Mouse (Mus musculus): ENCODE measurements around the gene Homer2.

Homer2 gene

GRCm38 (mm10) chr7:81649270-81649669, 58.1 kb downstream of the Homer2 start:
- WGBS: 59% methylated on average over 8 of the region's 8 CpGs

GRCm38 (mm10) chr7:81647959-81648358, 59.4 kb downstream of the Homer2 start:
- WGBS: 63% methylated on average over 5 of the region's 5 CpGs

- WGBS: 55% methylated on average over 7 of the region's 7 CpGs
Observed at GRCm38 (mm10) chr7:81644551-81645235, 62.6 kb downstream of the Homer2 start.

- 77% methylated on average over 6 of the region's 6 CpGs for WGBS
Observed at GRCm38 (mm10) chr7:81641101-81641500, 66.2 kb downstream of the Homer2 start.

- 82% methylated on average over 6 of the region's 6 CpGs for WGBS
Observed at GRCm38 (mm10) chr7:81632586-81632985, 74.7 kb downstream of the Homer2 start.

GRCm38 (mm10) chr7:81631261-81631660, 76.1 kb downstream of the Homer2 start:
- WGBS: 55% methylated on average over 8 of the region's 8 CpGs

- 86% methylated on average over 2 of the region's 2 CpGs for WGBS
Observed at GRCm38 (mm10) chr7:81626460-81626859, 80.9 kb downstream of the Homer2 start.

- 87% methylated on average over 6 of the region's 6 CpGs for WGBS
Observed at GRCm38 (mm10) chr7:81623767-81624166, 83.6 kb downstream of the Homer2 start.

GRCm38 (mm10) chr7:81622793-81623192, 84.5 kb downstream of the Homer2 start:
- 68% methylated on average over 4 of the region's 4 CpGs for WGBS

- WGBS: 81% methylated on average over 9 of the region's 9 CpGs
Observed at GRCm38 (mm10) chr7:81615031-81615430, 92.3 kb downstream of the Homer2 start.

GRCm38 (mm10) chr7:81612856-81613635, 94.3 kb downstream of the Homer2 start:
- WGBS: 83% methylated on average over 13 of the region's 13 CpGs

GRCm38 (mm10) chr7:81610125-81610524, 97.2 kb downstream of the Homer2 start:
- WGBS: 69% methylated on average over 18 of the region's 18 CpGs

GRCm38 (mm10) chr7:81606452-81606851, 100.9 kb downstream of the Homer2 start:
- 56% methylated on average over 5 of the region's 5 CpGs for WGBS

- 88% methylated on average over 4 of the region's 4 CpGs for WGBS
Observed at GRCm38 (mm10) chr7:81605489-81605888, 101.8 kb downstream of the Homer2 start.

- 87% methylated on average over 5 of the region's 5 CpGs for WGBS
Observed at GRCm38 (mm10) chr7:81604991-81605390, 102.3 kb downstream of the Homer2 start.

- WGBS: 49% methylated on average over 8 of the region's 8 CpGs
Observed at GRCm38 (mm10) chr7:81599379-81600280, 107.7 kb downstream of the Homer2 start.

- WGBS: 100% methylated on average over 1 of the region's 1 CpGs
Observed at GRCm38 (mm10) chr7:81597660-81598059, 109.7 kb downstream of the Homer2 start.

- WGBS: 91% methylated on average over 6 of the region's 6 CpGs
Observed at GRCm38 (mm10) chr7:81596086-81596485, 111.2 kb downstream of the Homer2 start.

GRCm38 (mm10) chr7:81595056-81595455, 112.3 kb downstream of the Homer2 start:
- WGBS: 50% methylated on average over 5 of the region's 5 CpGs

GRCm38 (mm10) chr7:81593387-81593786, 113.9 kb downstream of the Homer2 start:
- 94% methylated on average over 8 of the region's 8 CpGs for WGBS

- 87% methylated on average over 9 of the region's 9 CpGs for WGBS
Observed at GRCm38 (mm10) chr7:81592686-81593085, 114.6 kb downstream of the Homer2 start.

GRCm38 (mm10) chr7:81587238-81587637, 120.1 kb downstream of the Homer2 start:
- WGBS: 95% methylated on average over 4 of the region's 4 CpGs
